Mouse (Mus musculus): Measurements from ENCODE around the gene Olfr1414. TPM values are rescaled to one million over a fixed set of nuclear protein-coding genes. Genes with fewer than 3 reads are reported as not detected.
A peak's percentile ranks its signal among the peaks of the same experiment; 100 is the strongest.
"Not testable (repeated sequence)": the region's sequence is repeated elsewhere in the genome, so short reads cannot be mapped to it uniquely, and the experiment has no call there.

Gene Olfr1414
- polyA plus RNA-seq (2014; fragmentation: Nextera tagmentation; extraction: Ambion mirVana): not detected in 2 replicates

- Histone ChIP-seq H3K4me3 (ENCODE audit: low read depth, low read length) (no peak within 1 kb of the TSS), H3K4me2 (no peak within 1 kb of the TSS), H3K27me3 (ENCODE audit: insufficient read depth, low read length) (no peaks in the 10 kb centered on the region), H3K9me3 (ENCODE audit: low read depth, low read length) (no peaks in the 10 kb centered on the region), H3K9ac (no peak within 1 kb of the TSS), H3K36me3 (ENCODE audit: insufficient read depth) (no peaks in the 10 kb centered on the region), H3K4me1 (ENCODE audit: insufficient read depth) (no peaks in the 10 kb centered on the region), H3K27ac (ENCODE audit: low read depth) (no peak within 1 kb of the TSS)
- WGBS: 74% methylated on average over 3 of the region's 3 CpGs
- DNase-seq (no peak), ATAC-seq (ENCODE audit: insufficient read depth) (no peak)
- no peak for TF ChIP-seq CTCF (IDR thresholded peaks at IDR 0.05; ENCODE audit: low read depth)
Observed at GRCm38 (mm10) chr1:92518561-92518960, at the start of gene Olfr1414. Gene Olfr1414, minus strand, starts transcription at chr1:92518661.

- Histone ChIP-seq H3K9me3 (ENCODE audit: low read depth, low read length) (no peaks in the 10 kb centered on the region), H3K4me3 (ENCODE audit: low read depth, low read length) (no peak overlapping the region), H3K27me3 (ENCODE audit: insufficient read depth, low read length) (no peaks in the 10 kb centered on the region), H3K27ac (ENCODE audit: low read depth) (no peak overlapping the region), H3K4me1 (ENCODE audit: insufficient read depth) (no peaks in the 10 kb centered on the region), H3K9ac (no peak overlapping the region), H3K4me2 (no peak overlapping the region), H3K36me3 (ENCODE audit: insufficient read depth) (no peaks in the 10 kb centered on the region)
- ATAC-seq (ENCODE audit: insufficient read depth): no peak
- DNase-seq: no peak
- WGBS: 73% methylated on average over 2 of the region's 2 CpGs
- TF ChIP-seq CTCF (IDR thresholded peaks at IDR 0.05; ENCODE audit: low read depth): no peak
Observed at GRCm38 (mm10) chr1:92545929-92546328, 27.5 kb upstream of the Olfr1414 start.

GRCm38 (mm10) chr1:92539071-92539470, 20.6 kb upstream of the Olfr1414 start:
- no peak for ATAC-seq (ENCODE audit: insufficient read depth)
- Histone ChIP-seq H3K27me3 (ENCODE audit: insufficient read depth, low read length) (no peaks in the 10 kb centered on the region), H3K4me2 (no peak overlapping the region), H3K4me3 (ENCODE audit: low read depth, low read length) (no peak overlapping the region), H3K36me3 (ENCODE audit: insufficient read depth) (no peaks in the 10 kb centered on the region), H3K27ac (ENCODE audit: low read depth) (no peak overlapping the region), H3K9me3 (ENCODE audit: low read depth, low read length) (no peaks in the 10 kb centered on the region), H3K4me1 (ENCODE audit: insufficient read depth) (no peaks in the 10 kb centered on the region), H3K9ac (no peak overlapping the region)
- no peak for TF ChIP-seq CTCF (IDR thresholded peaks at IDR 0.05; ENCODE audit: low read depth)
- 35% methylated on average over 2 of the region's 2 CpGs for WGBS
- DNase-seq: no peak

- H3K9ac ChIP-seq: no peak overlapping the region
- H3K27ac ChIP-seq (ENCODE audit: low read depth): no peak overlapping the region
- ATAC-seq (ENCODE audit: insufficient read depth) (no peak), DNase-seq (no peak)
- TF ChIP-seq CTCF (IDR thresholded peaks at IDR 0.05; ENCODE audit: low read depth): no peak
- no peaks in the 10 kb centered on the region for H3K4me1 ChIP-seq (ENCODE audit: insufficient read depth)
- no peak overlapping the region for H3K4me3 ChIP-seq (ENCODE audit: low read depth, low read length)
- no peaks in the 10 kb centered on the region for H3K36me3 ChIP-seq (ENCODE audit: insufficient read depth)
- no peaks in the 10 kb centered on the region for H3K27me3 ChIP-seq (ENCODE audit: insufficient read depth, low read length)
- H3K9me3 ChIP-seq (ENCODE audit: low read depth, low read length): no peaks in the 10 kb centered on the region
- H3K4me2 ChIP-seq: no peak overlapping the region
- whole genome bisulfite sequencing: 28% methylated on average over 5 of the region's 5 CpGs
Observed at GRCm38 (mm10) chr1:92536972-92537371, 18.5 kb upstream of the Olfr1414 start.

- TF ChIP-seq CTCF (IDR thresholded peaks at IDR 0.05; ENCODE audit: low read depth): no peak
- Histone ChIP-seq H3K4me1 (ENCODE audit: insufficient read depth) (no peaks in the 10 kb centered on the region), H3K4me3 (ENCODE audit: low read depth, low read length) (no peak overlapping the region), H3K9ac (no peak overlapping the region), H3K9me3 (ENCODE audit: low read depth, low read length) (no peaks in the 10 kb centered on the region), H3K27me3 (ENCODE audit: insufficient read depth, low read length) (no peaks in the 10 kb centered on the region), H3K27ac (ENCODE audit: low read depth) (no peak overlapping the region), H3K4me2 (no peak overlapping the region), H3K36me3 (ENCODE audit: insufficient read depth) (no peaks in the 10 kb centered on the region)
- 80% methylated on average over 3 of the region's 3 CpGs for WGBS
- DNase-seq (no peak), ATAC-seq (ENCODE audit: insufficient read depth) (no peak)
Observed at GRCm38 (mm10) chr1:92523764-92524163, 5.3 kb upstream of the Olfr1414 start.

- Histone ChIP-seq H3K36me3 (ENCODE audit: insufficient read depth) (no peaks in the 10 kb centered on the region), H3K27ac (ENCODE audit: low read depth) (no peak overlapping the region), H3K4me2 (no peak overlapping the region), H3K4me3 (ENCODE audit: low read depth, low read length) (no peak overlapping the region), H3K9ac (no peak overlapping the region), H3K9me3 (ENCODE audit: low read depth, low read length) (no peaks in the 10 kb centered on the region), H3K27me3 (ENCODE audit: insufficient read depth, low read length) (no peaks in the 10 kb centered on the region), H3K4me1 (ENCODE audit: insufficient read depth) (no peaks in the 10 kb centered on the region)
- 17% methylated on average over 10 of the region's 10 CpGs for WGBS
- TF ChIP-seq CTCF (IDR thresholded peaks at IDR 0.05; ENCODE audit: low read depth): peak; percentile 72
- ATAC-seq (ENCODE audit: insufficient read depth): no peak
- peak; percentile 80 for DNase-seq
Observed at GRCm38 (mm10) chr1:92521376-92521775, 2.9 kb upstream of the Olfr1414 start.

- WGBS: 73% methylated on average over 6 of the region's 6 CpGs
- ATAC-seq (ENCODE audit: insufficient read depth) (no peak), DNase-seq (no peak)
- Histone ChIP-seq H3K4me3 (ENCODE audit: low read depth, low read length) (no peak overlapping the region), H3K36me3 (ENCODE audit: insufficient read depth) (no peaks in the 10 kb centered on the region), H3K27me3 (ENCODE audit: insufficient read depth, low read length) (no peaks in the 10 kb centered on the region), H3K27ac (ENCODE audit: low read depth) (no peak overlapping the region), H3K4me2 (no peak overlapping the region), H3K9me3 (ENCODE audit: low read depth, low read length) (no peaks in the 10 kb centered on the region), H3K4me1 (ENCODE audit: insufficient read depth) (no peaks in the 10 kb centered on the region), H3K9ac (no peak overlapping the region)
- TF ChIP-seq CTCF (IDR thresholded peaks at IDR 0.05; ENCODE audit: low read depth): no peak
Observed at GRCm38 (mm10) chr1:92519046-92519445, 585 bp upstream of the Olfr1414 start.

- 53% methylated on average over 11 of the region's 11 CpGs for WGBS
- TF ChIP-seq CTCF (IDR thresholded peaks at IDR 0.05; ENCODE audit: low read depth): no peak
Observed at GRCm38 (mm10) chr1:92515390-92515789, 3.1 kb downstream of the Olfr1414 start.

GRCm38 (mm10) chr1:92511646-92512045, 6.8 kb downstream of the Olfr1414 start:
- ATAC-seq (ENCODE audit: insufficient read depth); H3K27ac ChIP-seq (ENCODE audit: low read depth); H3K9me3 ChIP-seq (ENCODE audit: low read depth, low read length); H3K36me3 ChIP-seq (ENCODE audit: insufficient read depth); H3K4me1 ChIP-seq (ENCODE audit: insufficient read depth); H3K4me3 ChIP-seq (ENCODE audit: low read depth, low read length); H3K9ac ChIP-seq; H3K27me3 ChIP-seq (ENCODE audit: insufficient read depth, low read length); H3K4me2 ChIP-seq; DNase-seq: not testable (repeated sequence)
- 88% methylated on average over 4 of the region's 5 CpGs for WGBS

More at GRCm38 (mm10) chr1:92515390-92515789, 3.1 kb downstream of the Olfr1414 start:
- Histone ChIP-seq H3K9me3 (ENCODE audit: low read depth, low read length) (no peaks in the 10 kb centered on the region), H3K4me1 (ENCODE audit: insufficient read depth) (no peaks in the 10 kb centered on the region), H3K27ac (ENCODE audit: low read depth) (no peak overlapping the region), H3K4me3 (ENCODE audit: low read depth, low read length) (no peak overlapping the region), H3K27me3 (ENCODE audit: insufficient read depth, low read length) (no peaks in the 10 kb centered on the region), H3K36me3 (ENCODE audit: insufficient read depth) (no peaks in the 10 kb centered on the region), H3K9ac (no peak overlapping the region), H3K4me2 (no peak overlapping the region)
- no peak for ATAC-seq (ENCODE audit: insufficient read depth)
- no peak for DNase-seq

Data from lung, embryonic 14.5 days (tissue).